Mouse (Mus musculus) layer of hippocampus, adult 8-10 months (tissue): ENCODE results near the gene Copz2. TPM values are rescaled to one million over a fixed set of nuclear protein-coding genes. Genes with fewer than 3 reads are reported as not detected.
"Not testable (repeated sequence)": the region's sequence is repeated elsewhere in the genome, so short reads cannot be mapped to it uniquely, and the experiment has no call there.

Source experiments
- DNase-seq, 2 experiments: peaks; one replicate each; pipeline ENCODE4 v3.0.0; 2022; ENCODE audit warnings: low spot score in 2 of 2
- total RNA-seq, 4 experiments: library from RNA; stranded (reverse); gene quantifications; 2 replicates each; pipeline ENCODE4 v1.2.4; 2022

Gene Copz2
- 10 to 100 TPM in 2 of 4 experiments, 1 to 10 TPM in 2; 8.2 to 11.6 (median 9.5) TPM for total RNA-seq

- no peak for DNase-seq
Observed at GRCm38 (mm10) chr11:96849681-96850467, at the start of gene Copz2. Copz2 (plus strand) TSS chr11:96849870.

- DNase-seq: no peak
Observed at GRCm38 (mm10) chr11:96805606-96806005, 44.1 kb upstream of the Copz2 start.

GRCm38 (mm10) chr11:96808066-96808465 lies 41.6 kb upstream of the Copz2 start:
- DNase-seq: no peak

GRCm38 (mm10) chr11:96809562-96810235 lies 40.0 kb upstream of the Copz2 start:
- DNase-seq: no peak

- not testable (repeated sequence) for DNase-seq
Observed at GRCm38 (mm10) chr11:96811188-96811587, 38.5 kb upstream of the Copz2 start.

- no peak for DNase-seq
Observed at GRCm38 (mm10) chr11:96813455-96813854, 36.2 kb upstream of the Copz2 start.

GRCm38 (mm10) chr11:96813920-96814319 lies 35.8 kb upstream of the Copz2 start:
- no peak for DNase-seq

GRCm38 (mm10) chr11:96814443-96814842 lies 35.2 kb upstream of the Copz2 start:
- DNase-seq: no peak

- no peak for DNase-seq
Observed at GRCm38 (mm10) chr11:96815895-96816294, 33.8 kb upstream of the Copz2 start.

GRCm38 (mm10) chr11:96816494-96816893 lies 33.2 kb upstream of the Copz2 start:
- no peak for DNase-seq

- no peak for DNase-seq
Observed at GRCm38 (mm10) chr11:96816979-96817378, 32.7 kb upstream of the Copz2 start.

GRCm38 (mm10) chr11:96818128-96818710 lies 31.5 kb upstream of the Copz2 start:
- DNase-seq: no peak

- DNase-seq: no peak
Observed at GRCm38 (mm10) chr11:96821956-96822355, 27.7 kb upstream of the Copz2 start.

- no peak for DNase-seq
Observed at GRCm38 (mm10) chr11:96822675-96823470, 26.8 kb upstream of the Copz2 start.

GRCm38 (mm10) chr11:96823471-96823837 lies 26.2 kb upstream of the Copz2 start:
- no peak for DNase-seq

GRCm38 (mm10) chr11:96823880-96824782 lies 25.5 kb upstream of the Copz2 start:
- peak; percentile 81 to 83 for DNase-seq

- no peak for DNase-seq
Observed at GRCm38 (mm10) chr11:96824783-96825495, 24.7 kb upstream of the Copz2 start.

- DNase-seq: no peak
Observed at GRCm38 (mm10) chr11:96826481-96826880, 23.2 kb upstream of the Copz2 start.

- no peak for DNase-seq
Observed at GRCm38 (mm10) chr11:96827062-96827581, 22.5 kb upstream of the Copz2 start.

- DNase-seq: no peak
Observed at GRCm38 (mm10) chr11:96827917-96828316, 21.8 kb upstream of the Copz2 start.
